Mouse (Mus musculus) lung, adult 2 months (tissue): ENCODE measurements around the gene Mip. TPM values are rescaled to one million over a fixed set of nuclear protein-coding genes. Genes with fewer than 3 reads are reported as not detected.
A peak's percentile ranks its signal among the peaks of the same experiment; 100 is the strongest.

Experiments
- DNase-seq: peaks from one replicate; pipeline ENCODE4 v3.0.0; 2022
- H3K4me1 ChIP-seq: fragments of 200-500 bp; 2 replicates; pipeline ENCODE4 v1.6.1; 2011; ENCODE audit warnings: low read length; ENCODE audit not compliant: control insufficient read depth, insufficient read depth
- H3K4me3 ChIP-seq: fragments of 200-500 bp; replicated peaks from 2 replicates; pipeline ENCODE3; 2011; ENCODE audit warnings: low read depth, mild to moderate bottlenecking, control low read depth, low read length; ENCODE audit errors: extremely low read depth
- CTCF ChIP-seq: fragments of 200-500 bp; IDR thresholded peaks from 2 replicates; pipeline ENCODE4 v1.5.1; 2011; ENCODE audit warnings: mild to moderate bottlenecking, low read length, control low read depth; ENCODE audit not compliant: insufficient read depth
- POLR2A ChIP-seq: fragments of 200-500 bp; IDR thresholded peaks from 2 replicates; pipeline ENCODE4 v1.6.1; 2011; ENCODE audit warnings: low read depth, mild to moderate bottlenecking, control low read depth, low read length, borderline replicate concordance; ENCODE audit errors: extremely low read depth
- WGBS: fragments of 180-500 bp; shearing (Covaris S2); methylation state at CpG from one replicate; pipeline ENCODE4 v1.1.7; 2018; 5-methylcytosine and 5-hydroxymethylcytosine counted together
- polyA plus RNA-seq: library from polyadenylated mRNA; depleted of rRNA; stranded (reverse); fragments of >200 nt; gene quantifications from 2 replicates; pipeline ENCODE4 v1.2.3, GENCODE M21; 2012; rRNA removed

The Mip gene
- polyA plus RNA-seq = not detected in 2 replicates

DNA sequence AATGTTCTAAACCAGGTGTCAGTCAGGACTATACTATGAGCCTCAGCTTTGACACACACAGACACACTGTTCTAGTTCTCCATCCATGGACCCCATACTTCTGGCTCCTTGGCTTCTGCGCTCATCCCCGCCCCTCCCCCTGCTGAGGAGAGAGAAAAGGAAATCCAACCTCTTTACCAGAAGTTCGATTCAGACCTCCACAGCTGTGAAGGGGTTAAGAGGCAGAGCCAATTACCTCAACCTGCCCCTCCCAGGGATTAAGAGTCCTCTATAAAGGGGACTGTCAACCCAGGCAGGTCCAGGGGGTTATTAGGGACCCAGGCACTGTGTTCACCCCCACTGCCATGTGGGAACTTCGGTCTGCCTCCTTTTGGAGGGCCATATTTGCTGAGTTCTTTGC, at the start of gene Mip:
Mip (plus strand) TSS at position 301 of the 400 bp plus-strand sequence.
- Histone ChIP-seq H3K4me1 (no peaks in the 10 kb centered on the region), H3K4me3 (no peak within 1 kb of the TSS)
- 64% methylated on average over 4 of the region's 4 CpGs for WGBS
- no peak for DNase-seq
- TF ChIP-seq POLR2A (no peak), CTCF (no peak)

DNA sequence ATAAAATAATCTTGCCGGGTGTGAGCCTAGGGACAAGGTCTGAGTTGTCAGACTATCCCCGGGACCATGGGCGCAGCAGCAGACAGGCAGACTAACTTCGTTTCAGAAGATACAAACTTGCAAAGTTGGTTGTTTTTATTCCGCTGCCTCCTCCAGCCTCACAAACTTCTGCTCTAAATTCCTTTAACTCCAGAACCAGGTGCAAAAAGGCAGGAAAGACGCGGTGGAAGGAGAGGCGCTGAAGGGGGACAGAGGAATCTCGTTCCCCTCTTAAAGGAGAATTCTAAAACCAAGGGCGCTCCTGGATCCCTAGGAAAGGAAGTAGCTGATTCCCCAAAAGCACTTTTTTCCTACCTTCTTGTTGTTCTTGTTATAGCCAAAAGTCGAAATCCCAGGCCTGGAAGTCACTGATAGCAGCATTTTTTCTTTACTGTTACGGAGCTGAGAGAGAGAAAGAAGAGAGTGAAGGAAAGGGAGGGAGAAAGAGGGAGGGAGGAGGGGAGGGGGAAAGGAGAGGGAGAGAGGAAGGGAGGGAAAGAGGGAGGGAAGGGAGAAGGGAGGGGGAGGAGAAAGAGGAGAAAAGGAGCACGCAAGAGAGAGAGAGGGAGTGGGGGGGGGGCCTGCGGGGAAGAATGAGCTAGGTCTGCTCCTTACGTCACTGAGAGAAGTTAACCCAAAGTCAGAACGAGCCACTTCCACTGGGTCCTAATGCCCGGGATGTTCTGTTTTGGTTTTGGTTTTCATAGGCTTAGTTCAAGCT, 49.5 kb upstream of the Mip start:
- TF ChIP-seq POLR2A (no peak), CTCF (no peak)
- Histone ChIP-seq H3K4me3 (peak overlapping the region; percentile 98), H3K4me1 (peaks cover 5% of the 10 kb centered on the region; the same call in 1 of the 2 replicates)
- 1% methylated on average over 17 of the region's 17 CpGs for WGBS
- DNase-seq = peak; percentile 45

- DNase-seq = no peak
- Histone ChIP-seq H3K4me1 (peaks cover 5% of the 10 kb centered on the region; the same call in 1 of the 2 replicates), H3K4me3 (no peak overlapping the region)
- no peak for TF ChIP-seq POLR2A
- no peak for TF ChIP-seq CTCF
- WGBS = 90% methylated on average over 4 of the region's 4 CpGs
These were observed 48.3 kb upstream of the Mip start for GRCm38 (mm10) chr10:128177316-128177715.

DNA sequence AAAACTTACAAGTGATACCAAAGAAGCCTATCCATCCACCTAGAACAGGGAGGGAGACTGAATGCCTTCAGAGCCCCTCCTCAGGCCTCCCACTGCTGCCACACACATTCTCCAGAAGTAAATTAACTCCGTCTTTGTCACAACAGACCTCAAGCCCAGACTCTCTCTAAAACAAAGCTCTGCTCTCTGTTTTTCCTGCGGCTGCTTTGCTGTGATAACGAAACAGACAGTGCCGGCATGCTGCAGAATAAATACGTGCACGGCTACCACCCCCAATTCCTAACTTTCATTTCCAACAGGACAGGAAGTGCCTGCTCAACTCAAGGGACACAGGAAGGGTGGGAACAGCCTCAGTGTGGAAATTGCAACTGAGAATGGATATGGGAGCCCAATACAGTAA, 45.6 kb upstream of the Mip start, which contains the start of gene Rbms2:
Rbms2 (minus strand) TSS at position 309 of the 400 bp plus-strand sequence.
- H3K4me1 ChIP-seq = no peaks in the 10 kb centered on the region; the same call in 1 of the 2 replicates
- WGBS = 12% methylated on average over 6 of the region's 6 CpGs
- TF ChIP-seq CTCF = no peak
- peak; percentile 48; the same call in 1 of the 2 replicates for TF ChIP-seq POLR2A
- H3K4me3 ChIP-seq = peak within 1 kb of the TSS; percentile 77
- DNase-seq = peak; percentile 52

DNA sequence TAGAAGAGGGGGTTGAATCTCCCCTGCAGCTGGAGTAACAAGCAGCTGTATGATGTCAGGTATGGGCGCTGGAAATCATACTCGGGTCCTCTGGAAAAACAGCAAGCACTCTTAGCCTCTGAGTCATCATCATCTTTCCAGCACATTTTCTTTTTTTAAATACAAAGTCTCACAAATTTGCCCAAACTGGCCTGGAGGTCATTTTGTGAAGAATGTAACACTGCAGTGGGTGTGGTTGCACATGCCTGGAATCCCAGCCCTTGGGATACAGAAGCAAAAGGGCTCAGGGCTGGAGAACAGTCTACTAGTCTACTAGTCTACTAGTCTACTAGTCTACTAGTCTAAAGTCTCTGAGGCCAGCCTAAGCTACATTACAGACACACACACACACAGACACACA, 41.3 kb upstream of the Mip start:
- no peak overlapping the region for H3K4me3 ChIP-seq
- no peaks in the 10 kb centered on the region; the same call in 1 of the 2 replicates for H3K4me1 ChIP-seq
- DNase-seq = no peak
- TF ChIP-seq CTCF (no peak), POLR2A (no peak)
- WGBS = 55% methylated on average over 2 of the region's 2 CpGs

DNA sequence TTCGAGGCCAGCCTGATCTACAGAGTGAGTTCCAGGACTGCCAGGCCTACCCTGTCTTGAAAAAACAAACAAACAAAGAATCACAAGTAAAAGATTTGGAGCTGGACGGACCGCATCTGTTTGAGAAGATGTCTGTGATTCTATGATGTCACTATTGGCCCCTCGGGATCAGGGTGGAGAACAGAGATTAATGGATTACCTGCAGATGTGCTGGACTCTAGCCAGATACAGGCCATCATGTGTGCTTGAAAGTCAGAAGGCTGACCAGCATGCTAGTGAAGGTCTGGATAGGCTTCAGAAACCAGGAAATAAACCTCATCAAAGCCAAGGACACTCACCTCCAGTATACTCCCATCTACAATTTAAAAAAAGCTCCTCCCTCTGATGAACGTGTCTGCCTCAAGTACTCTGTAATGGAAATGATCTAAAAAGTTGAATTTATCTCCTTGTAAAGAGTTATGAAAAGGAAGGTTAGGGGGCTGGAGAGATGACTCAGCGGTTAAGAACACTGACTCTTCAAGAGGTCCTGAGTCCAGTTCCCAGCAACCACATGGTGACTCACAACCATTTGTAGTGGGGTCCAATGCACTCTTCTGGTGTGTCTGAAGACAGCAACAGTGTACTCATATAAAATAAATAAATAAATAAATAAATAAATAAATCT, 40.2 kb upstream of the Mip start:
- H3K4me3 ChIP-seq = no peak overlapping the region
- no peak for DNase-seq
- no peaks in the 10 kb centered on the region; the same call in 1 of the 2 replicates for H3K4me1 ChIP-seq
- 63% methylated on average over 6 of the region's 6 CpGs for WGBS
- no peak for TF ChIP-seq POLR2A
- TF ChIP-seq CTCF = no peak

- TF ChIP-seq POLR2A (no peak), CTCF (peak; percentile 86)
- no peak overlapping the region for H3K4me3 ChIP-seq
- DNase-seq = peak; percentile 81
- WGBS = 44% methylated on average over 2 of the region's 2 CpGs
- H3K4me1 ChIP-seq = no peaks in the 10 kb centered on the region; the same call in 1 of the 2 replicates
These were observed 39.7 kb upstream of the Mip start for GRCm38 (mm10) chr10:128185959-128186358.

DNA sequence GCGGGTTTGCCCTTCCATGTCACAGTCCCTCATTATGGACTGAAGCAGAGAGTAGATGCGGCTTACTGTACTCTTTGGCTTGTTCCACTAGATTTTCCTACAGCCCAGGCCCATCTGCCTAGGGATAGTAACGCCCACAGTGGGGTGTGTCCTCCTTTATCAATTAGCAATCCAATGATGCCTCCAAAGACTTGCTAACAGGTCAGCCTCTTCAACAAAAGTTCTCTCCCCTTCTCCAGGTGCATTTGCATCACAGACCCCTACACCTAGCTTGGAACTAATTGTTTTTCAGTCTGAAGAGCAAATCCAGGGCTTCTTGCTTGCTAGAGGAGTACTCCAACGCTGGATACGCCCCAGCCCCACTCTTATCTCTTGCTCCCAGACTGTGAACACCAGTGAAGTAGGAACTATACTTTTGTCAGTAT, 38.4 kb upstream of the Mip start:
- TF ChIP-seq CTCF (no peak), POLR2A (no peak)

GRCm38 (mm10) chr10:128188242-128188877, 37.3 kb upstream of the Mip start:
- DNase-seq = peak; percentile 61
- no peak overlapping the region for H3K4me3 ChIP-seq
- no peaks in the 10 kb centered on the region for H3K4me1 ChIP-seq
- TF ChIP-seq POLR2A (no peak), CTCF (peak; percentile 47)
- 60% methylated on average over 2 of the region's 2 CpGs for WGBS

More for the DNA sequence above, 38.4 kb upstream of the Mip start:
- 69% methylated on average over 5 of the region's 5 CpGs for WGBS
- Histone ChIP-seq H3K4me1 (no peaks in the 10 kb centered on the region; the same call in 1 of the 2 replicates), H3K4me3 (no peak overlapping the region)
- DNase-seq = no peak
